Mouse (Mus musculus): ENCODE results near the gene Rc3h2.

The Rc3h2 gene

GRCm38 (mm10) chr2:37422306-37423304, at the start of gene Rc3h2:
Rc3h2 (minus strand) TSS chr2:37422903.
- peak; percentile 99 for DNase-seq (ENCODE audit: low read depth, low spot score)

- no peak for DNase-seq (ENCODE audit: low read depth, low spot score)
Observed at GRCm38 (mm10) chr2:37466266-37466665, 43.6 kb upstream of the Rc3h2 start.

- peak; percentile 44 for DNase-seq (ENCODE audit: low read depth, low spot score)
Observed at GRCm38 (mm10) chr2:37460707-37461106, 38.0 kb upstream of the Rc3h2 start.

- DNase-seq (ENCODE audit: low read depth, low spot score), result peak; percentile 63
Observed at GRCm38 (mm10) chr2:37452376-37452760, 29.7 kb upstream of the Rc3h2 start.

GRCm38 (mm10) chr2:37451667-37452375, 29.1 kb upstream of the Rc3h2 start:
- peak; percentile 93 for DNase-seq (ENCODE audit: low read depth, low spot score)

- peak; percentile 96 for DNase-seq (ENCODE audit: low read depth, low spot score)
Observed at GRCm38 (mm10) chr2:37442611-37443591, 20.2 kb upstream of the Rc3h2 start, which contains the start of the genes Zbtb26, Zbtb6 and Rabgap1. Zbtb26 (minus strand) TSS chr2:37443135. Zbtb6 (minus strand) TSS chr2:37443171. Rabgap1 (plus strand) TSS chr2:37443279.

- no peak for DNase-seq (ENCODE audit: low read depth, low spot score)
Observed at GRCm38 (mm10) chr2:37431609-37432008, 8.9 kb upstream of the Rc3h2 start.

- DNase-seq (ENCODE audit: low read depth, low spot score), result peak; percentile 84
Observed at GRCm38 (mm10) chr2:37430593-37431464, 8.1 kb upstream of the Rc3h2 start.

- no peak for DNase-seq (ENCODE audit: low read depth, low spot score)
Observed at GRCm38 (mm10) chr2:37423671-37424070, 968 bp upstream of the Rc3h2 start.

GRCm38 (mm10) chr2:37421903-37422302, 800 bp downstream of the Rc3h2 start:
- DNase-seq (ENCODE audit: low read depth, low spot score), result no peak

GRCm38 (mm10) chr2:37395539-37395938, 27.2 kb downstream of the Rc3h2 start:
- DNase-seq (ENCODE audit: low read depth, low spot score), result no peak

GRCm38 (mm10) chr2:37382921-37383320, 39.8 kb downstream of the Rc3h2 start:
- no peak for DNase-seq (ENCODE audit: low read depth, low spot score)

GRCm38 (mm10) chr2:37380189-37380588, 42.5 kb downstream of the Rc3h2 start:
- DNase-seq (ENCODE audit: low read depth, low spot score), result peak; percentile 76

- DNase-seq (ENCODE audit: low read depth, low spot score), result no peak
Observed at GRCm38 (mm10) chr2:37376018-37376417, 46.7 kb downstream of the Rc3h2 start.

GRCm38 (mm10) chr2:37370651-37371050, 52.1 kb downstream of the Rc3h2 start:
- DNase-seq (ENCODE audit: low read depth, low spot score), result no peak

GRCm38 (mm10) chr2:37359908-37360307, 62.8 kb downstream of the Rc3h2 start:
- DNase-seq (ENCODE audit: low read depth, low spot score), result no peak

- DNase-seq (ENCODE audit: low read depth, low spot score), result peak; percentile 98
Observed at GRCm38 (mm10) chr2:37358633-37359540, 63.8 kb downstream of the Rc3h2 start, which contains the start of gene Pdcl. Pdcl (minus strand) TSS chr2:37359332.

- DNase-seq (ENCODE audit: low read depth, low spot score), result no peak
Observed at GRCm38 (mm10) chr2:37355571-37355970, 67.1 kb downstream of the Rc3h2 start.

- no peak for DNase-seq (ENCODE audit: low read depth, low spot score)
Observed at GRCm38 (mm10) chr2:37351671-37352070, 71.0 kb downstream of the Rc3h2 start.
